Mouse (Mus musculus) testis, adult 2 months (tissue): Measurements from ENCODE around the gene Rpl15.

ENCODE experiments used
- CTCF ChIP-seq: fragments of 200-500 bp; IDR thresholded peaks from 2 replicates; pipeline ENCODE4 v1.5.1; 2012; ENCODE audit warnings: low read depth, mild to moderate bottlenecking, inconsistent platforms, low read length, moderate library complexity; ENCODE audit not compliant: control insufficient read depth, insufficient read depth, insufficient replicate concordance
- POLR2A ChIP-seq: fragments of 200-500 bp; IDR thresholded peaks from 2 replicates; pipeline ENCODE4 v1.6.1; 2012; ENCODE audit warnings: low read depth, mild to moderate bottlenecking, inconsistent platforms, low read length, moderate library complexity; ENCODE audit not compliant: control insufficient read depth

- TF ChIP-seq CTCF (no peak), POLR2A (no peak)
Observed at GRCm38 (mm10) chr14:18300676-18301075, 29.5 kb upstream of the Rpl15 start.
